Mouse (Mus musculus) lung, embryonic 16.5 days (tissue): ENCODE data around the gene Six1. TPM values are rescaled to one million over a fixed set of nuclear protein-coding genes. Genes with fewer than 3 reads are reported as not detected.

Source experiments
- ATAC-seq: fragments of 200-750 bp; cut with Nextera tagmentation; 2 replicates; pipeline ENCODE4 v1.8.0; 2017; ENCODE audit warnings: low read depth, mild to moderate bottlenecking, moderate library complexity
- H3K27ac ChIP-seq: fragments of 300-500 bp; sonication (generic); 2 replicates; pipeline ENCODE4 v1.5.1; 2014; ENCODE audit warnings: mild to moderate bottlenecking, control low read depth, low read length
- H3K27me3 ChIP-seq: fragments of 300-500 bp; sonication (generic); 2 replicates; pipeline ENCODE4 v1.6.1; 2014; ENCODE audit warnings: low read depth, low read length, mixed read lengths; ENCODE audit not compliant: control insufficient read depth, insufficient read depth
- H3K36me3 ChIP-seq: fragments of 300-500 bp; sonication (generic); 2 replicates; pipeline ENCODE4 v1.6.1; 2014; ENCODE audit warnings: low read length; ENCODE audit not compliant: control insufficient read depth, insufficient read depth
- H3K4me1 ChIP-seq: fragments of 300-500 bp; sonication (generic); replicated peaks from 2 replicates; pipeline ENCODE4 v1.6.1; 2014; ENCODE audit warnings: low read length, mixed read lengths; ENCODE audit not compliant: control insufficient read depth, insufficient read depth
- H3K4me2 ChIP-seq: fragments of 300-500 bp; sonication (generic); 2 replicates; pipeline ENCODE4 v1.6.1; 2014; ENCODE audit warnings: low read depth, low read length, control low read depth
- H3K4me3 ChIP-seq: fragments of 300-500 bp; sonication (generic); 2 replicates; pipeline ENCODE4 v1.5.1; 2014; ENCODE audit warnings: mild to moderate bottlenecking, low read length, control low read depth
- H3K9ac ChIP-seq: fragments of 300-500 bp; sonication (generic); 2 replicates; pipeline ENCODE4 v1.6.1; 2014; ENCODE audit warnings: low read length, control low read depth
- H3K9me3 ChIP-seq: fragments of 300-500 bp; sonication (generic); 2 replicates; pipeline ENCODE4 v1.6.1; 2016; ENCODE audit warnings: low read length; ENCODE audit not compliant: control insufficient read depth
- WGBS: fragments of 180-500 bp; shearing (Covaris S2); extraction: QIAGEN DNeasy Blood & Tissue Kit; methylation state at CpG from one replicate; pipeline ENCODE4 v1.1.7; 2014; 5-methylcytosine and 5-hydroxymethylcytosine counted together
- polyA plus RNA-seq: library from polyadenylated mRNA; unstranded; fragments of >200 nt; fragmentation: Nextera tagmentation; extraction: Ambion mirVana; gene quantifications from 2 replicates; pipeline ENCODE4 v1.2.1, GENCODE M21; 2015

Six1 gene
- polyA plus RNA-seq, 1 experiment from 2014 or later, result 1.3 TPM

- Histone ChIP-seq H3K4me3 (no peak overlapping the region), H3K36me3 (no peaks in the 10 kb centered on the region), H3K4me2 (no peak overlapping the region), H3K9ac (no peak overlapping the region), H3K27ac (no peak overlapping the region), H3K9me3 (no peaks in the 10 kb centered on the region), H3K27me3 (peaks cover 85% of the 10 kb centered on the region), H3K4me1 (peaks cover 3% of the 10 kb centered on the region; the same call in 1 of the 2 replicates)
- no peak for ATAC-seq
- WGBS, result 8% methylated on average over 19 of the region's 19 CpGs
Observed at GRCm38 (mm10) chr12:73052036-73052650, 1.5 kb downstream of the Six1 start.

- peaks cover 90% of the 10 kb centered on the region for H3K27me3 ChIP-seq
- no peak overlapping the region for H3K4me2 ChIP-seq
- no peak overlapping the region for H3K4me3 ChIP-seq
- no peak overlapping the region for H3K27ac ChIP-seq
- WGBS, result 2% methylated on average over 15 of the region's 15 CpGs
- H3K9me3 ChIP-seq, result no peaks in the 10 kb centered on the region
- H3K36me3 ChIP-seq, result no peaks in the 10 kb centered on the region
- no peak overlapping the region for H3K9ac ChIP-seq
- ATAC-seq, result no peak
- H3K4me1 ChIP-seq, result peaks cover 7% of the 10 kb centered on the region
Observed at GRCm38 (mm10) chr12:73050811-73051580, 2.7 kb downstream of the Six1 start.

- no peaks in the 10 kb centered on the region for H3K9me3 ChIP-seq
- H3K27me3 ChIP-seq, result peaks cover 91% of the 10 kb centered on the region
- no peaks in the 10 kb centered on the region for H3K36me3 ChIP-seq
- H3K4me2 ChIP-seq, result no peak overlapping the region
- WGBS, result 3% methylated on average over 13 of the region's 13 CpGs
- H3K4me3 ChIP-seq, result no peak overlapping the region
- no peak overlapping the region for H3K27ac ChIP-seq
- no peak overlapping the region for H3K9ac ChIP-seq
- H3K4me1 ChIP-seq, result peaks cover 14% of the 10 kb centered on the region
- no peak for ATAC-seq
Observed at GRCm38 (mm10) chr12:73050305-73050704, 3.4 kb downstream of the Six1 start.

GRCm38 (mm10) chr12:73049520-73050225 lies 4.0 kb downstream of the Six1 start:
- H3K4me2 ChIP-seq, result no peak overlapping the region

GRCm38 (mm10) chr12:73048537-73048936 lies 5.2 kb downstream of the Six1 start:
- no peak overlapping the region for H3K4me2 ChIP-seq
- H3K27me3 ChIP-seq, result peaks cover 88% of the 10 kb centered on the region
- peaks cover 25% of the 10 kb centered on the region for H3K4me1 ChIP-seq
- H3K27ac ChIP-seq, result no peak overlapping the region
- H3K4me3 ChIP-seq, result no peak overlapping the region
- H3K9ac ChIP-seq, result no peak overlapping the region
- WGBS, result 1% methylated on average over 3 of the region's 3 CpGs
- H3K9me3 ChIP-seq, result no peaks in the 10 kb centered on the region
- no peak for ATAC-seq
- H3K36me3 ChIP-seq, result no peaks in the 10 kb centered on the region

More at GRCm38 (mm10) chr12:73049520-73050225, 4.0 kb downstream of the Six1 start:
- no peak overlapping the region for H3K4me3 ChIP-seq
- no peak for ATAC-seq
- H3K36me3 ChIP-seq, result no peaks in the 10 kb centered on the region
- H3K27ac ChIP-seq, result no peak overlapping the region
- peaks cover 19% of the 10 kb centered on the region for H3K4me1 ChIP-seq
- WGBS, result 7% methylated on average over 19 of the region's 19 CpGs
- H3K27me3 ChIP-seq, result peaks cover 90% of the 10 kb centered on the region
- no peak overlapping the region for H3K9ac ChIP-seq
- H3K9me3 ChIP-seq, result no peaks in the 10 kb centered on the region

GRCm38 (mm10) chr12:73047576-73047975 lies 6.1 kb downstream of the Six1 start:
- ATAC-seq, result no peak
- no peaks in the 10 kb centered on the region for H3K9me3 ChIP-seq
- H3K36me3 ChIP-seq, result no peaks in the 10 kb centered on the region
- 3% methylated on average over 2 of the region's 2 CpGs for WGBS
- H3K9ac ChIP-seq, result no peak overlapping the region
- H3K4me3 ChIP-seq, result no peak overlapping the region
- no peak overlapping the region for H3K27ac ChIP-seq
- H3K4me2 ChIP-seq, result no peak overlapping the region
- H3K27me3 ChIP-seq, result peaks cover 86% of the 10 kb centered on the region
- peaks cover 22% of the 10 kb centered on the region for H3K4me1 ChIP-seq

GRCm38 (mm10) chr12:73046607-73047180 lies 7.0 kb downstream of the Six1 start:
- ATAC-seq, result peak; percentile 88
- peak overlapping the region; percentile 53 for H3K4me3 ChIP-seq
- peaks cover 82% of the 10 kb centered on the region for H3K27me3 ChIP-seq
- WGBS, result under 1% methylated on average over 38 of the region's 38 CpGs
- no peaks in the 10 kb centered on the region for H3K9me3 ChIP-seq
- peaks cover 22% of the 10 kb centered on the region for H3K4me1 ChIP-seq
- 0 out of 2 replicates have a peak overlapping the region, but pooled peaks have one; percentile 20 for H3K27ac ChIP-seq
- H3K4me2 ChIP-seq, result peak overlapping the region; percentile 83
- H3K36me3 ChIP-seq, result no peaks in the 10 kb centered on the region
- H3K9ac ChIP-seq, result no peak overlapping the region

GRCm38 (mm10) chr12:73045724-73046606 lies 7.7 kb downstream of the Six1 start:
- H3K4me1 ChIP-seq, result peaks cover 22% of the 10 kb centered on the region
- H3K9me3 ChIP-seq, result no peaks in the 10 kb centered on the region
- H3K27ac ChIP-seq, result 0 out of 2 replicates have a peak overlapping the region, but pooled peaks have one; percentile 20
- peak overlapping the region; percentile 83 for H3K4me2 ChIP-seq
- peak overlapping the region; percentile 56 for H3K9ac ChIP-seq
- peaks cover 84% of the 10 kb centered on the region for H3K27me3 ChIP-seq
- H3K4me3 ChIP-seq, result peak overlapping the region; percentile 53
- no peaks in the 10 kb centered on the region for H3K36me3 ChIP-seq
- under 1% methylated on average over 85 of the region's 85 CpGs for WGBS
- no peak; the same call in 1 of the 2 replicates for ATAC-seq
